Mouse (Mus musculus): ENCODE data around the gene Smpdl3b. TPM values are rescaled to one million over a fixed set of nuclear protein-coding genes. Genes with fewer than 3 reads are reported as not detected.
"Not testable (repeated sequence)": the region's sequence is repeated elsewhere in the genome, so short reads cannot be mapped to it uniquely, and the experiment has no call there.

Gene Smpdl3b
- polyA plus RNA-seq, 1 experiment, result 2.0 TPM

GRCm38 (mm10) chr4:132795171-132795570, 38.1 kb upstream of the Smpdl3b start:
- 60% methylated on average over 7 of the region's 7 CpGs for WGBS
- H3K4me3 ChIP-seq (ENCODE audit: insufficient read depth, low read depth, low read length), result no peak overlapping the region
- no peaks in the 10 kb centered on the region for H3K36me3 ChIP-seq (ENCODE audit: control insufficient read depth, insufficient read depth, low read length)
- DNase-seq, result no peak
- no peak for TF ChIP-seq CTCF (conservative IDR thresholded peaks at IDR 0.05; ENCODE audit: insufficient read depth, insufficient read length, low read depth, low read length)
- no peak for TF ChIP-seq POLR2A (IDR thresholded peaks at IDR 0.05; ENCODE audit: low read depth, low read length)
- H3K4me1 ChIP-seq (ENCODE audit: control insufficient read depth, insufficient read depth, low read length), result no peaks in the 10 kb centered on the region
- H3K27ac ChIP-seq (ENCODE audit: insufficient read depth, low read depth, low read length), result no peak overlapping the region
- H3K27me3 ChIP-seq (replicated peaks; ENCODE audit: control insufficient read depth, insufficient read depth, low read length), result no peaks in the 10 kb centered on the region; the same call in 1 of the 2 replicates

- 75% methylated on average over 8 of the region's 8 CpGs for WGBS
- H3K27me3 ChIP-seq (replicated peaks; ENCODE audit: control insufficient read depth, insufficient read depth, low read length), result no peaks in the 10 kb centered on the region; the same call in 1 of the 2 replicates
- H3K4me3 ChIP-seq (ENCODE audit: insufficient read depth, low read depth, low read length), result no peak overlapping the region
- DNase-seq, result no peak
- H3K4me1 ChIP-seq (ENCODE audit: control insufficient read depth, insufficient read depth, low read length), result no peaks in the 10 kb centered on the region
- TF ChIP-seq POLR2A (IDR thresholded peaks at IDR 0.05; ENCODE audit: low read depth, low read length) (no peak), CTCF (conservative IDR thresholded peaks at IDR 0.05; ENCODE audit: insufficient read depth, insufficient read length, low read depth, low read length) (no peak)
- H3K36me3 ChIP-seq (ENCODE audit: control insufficient read depth, insufficient read depth, low read length), result no peaks in the 10 kb centered on the region
- no peak overlapping the region for H3K27ac ChIP-seq (ENCODE audit: insufficient read depth, low read depth, low read length)
Observed at GRCm38 (mm10) chr4:132794760-132795159, 37.7 kb upstream of the Smpdl3b start.

- TF ChIP-seq POLR2A (IDR thresholded peaks at IDR 0.05; ENCODE audit: low read depth, low read length) (no peak), CTCF (conservative IDR thresholded peaks at IDR 0.05; ENCODE audit: insufficient read depth, insufficient read length, low read depth, low read length) (no peak)
- H3K36me3 ChIP-seq (ENCODE audit: control insufficient read depth, insufficient read depth, low read length), result no peaks in the 10 kb centered on the region
- WGBS, result 14% methylated on average over 9 of the region's 9 CpGs
- no peak overlapping the region for H3K27ac ChIP-seq (ENCODE audit: insufficient read depth, low read depth, low read length)
- DNase-seq, result peak; percentile 29
- H3K4me3 ChIP-seq (ENCODE audit: insufficient read depth, low read depth, low read length), result no peak overlapping the region
- H3K4me1 ChIP-seq (ENCODE audit: control insufficient read depth, insufficient read depth, low read length), result no peaks in the 10 kb centered on the region
- H3K27me3 ChIP-seq (replicated peaks; ENCODE audit: control insufficient read depth, insufficient read depth, low read length), result no peaks in the 10 kb centered on the region; the same call in 1 of the 2 replicates
Observed at GRCm38 (mm10) chr4:132794028-132794427, 37.0 kb upstream of the Smpdl3b start.

GRCm38 (mm10) chr4:132793322-132794004, 36.4 kb upstream of the Smpdl3b start:
- not testable (repeated sequence) for H3K36me3 ChIP-seq (ENCODE audit: control insufficient read depth, insufficient read depth, low read length); H3K4me3 ChIP-seq (ENCODE audit: insufficient read depth, low read depth, low read length); H3K27me3 ChIP-seq (replicated peaks; ENCODE audit: control insufficient read depth, insufficient read depth, low read length); H3K4me1 ChIP-seq (ENCODE audit: control insufficient read depth, insufficient read depth, low read length); H3K27ac ChIP-seq (ENCODE audit: insufficient read depth, low read depth, low read length); DNase-seq
- 75% methylated on average over 9 of the region's 9 CpGs for WGBS

GRCm38 (mm10) chr4:132789731-132790130, 32.7 kb upstream of the Smpdl3b start:
- no peaks in the 10 kb centered on the region for H3K36me3 ChIP-seq (ENCODE audit: control insufficient read depth, insufficient read depth, low read length)
- no peak for DNase-seq
- H3K27ac ChIP-seq (ENCODE audit: insufficient read depth, low read depth, low read length), result no peak overlapping the region
- H3K4me1 ChIP-seq (ENCODE audit: control insufficient read depth, insufficient read depth, low read length), result no peaks in the 10 kb centered on the region
- H3K4me3 ChIP-seq (ENCODE audit: insufficient read depth, low read depth, low read length), result no peak overlapping the region
- H3K27me3 ChIP-seq (replicated peaks; ENCODE audit: control insufficient read depth, insufficient read depth, low read length), result no peaks in the 10 kb centered on the region
- WGBS, result 87% methylated on average over 8 of the region's 8 CpGs
- TF ChIP-seq POLR2A (IDR thresholded peaks at IDR 0.05; ENCODE audit: low read depth, low read length), result no peak
- TF ChIP-seq CTCF (conservative IDR thresholded peaks at IDR 0.05; ENCODE audit: insufficient read depth, insufficient read length, low read depth, low read length), result no peak

GRCm38 (mm10) chr4:132785228-132785627, 28.2 kb upstream of the Smpdl3b start:
- H3K27ac ChIP-seq (ENCODE audit: insufficient read depth, low read depth, low read length), result no peak overlapping the region
- WGBS, result 64% methylated on average over 13 of the region's 13 CpGs
- DNase-seq, result no peak
- no peaks in the 10 kb centered on the region for H3K27me3 ChIP-seq (replicated peaks; ENCODE audit: control insufficient read depth, insufficient read depth, low read length)
- no peak overlapping the region for H3K4me3 ChIP-seq (ENCODE audit: insufficient read depth, low read depth, low read length)
- no peaks in the 10 kb centered on the region for H3K36me3 ChIP-seq (ENCODE audit: control insufficient read depth, insufficient read depth, low read length)
- H3K4me1 ChIP-seq (ENCODE audit: control insufficient read depth, insufficient read depth, low read length), result no peaks in the 10 kb centered on the region
- TF ChIP-seq CTCF (conservative IDR thresholded peaks at IDR 0.05; ENCODE audit: insufficient read depth, insufficient read length, low read depth, low read length), result no peak
- no peak for TF ChIP-seq POLR2A (IDR thresholded peaks at IDR 0.05; ENCODE audit: low read depth, low read length)

- 88% methylated on average over 2 of the region's 2 CpGs for WGBS
Observed at GRCm38 (mm10) chr4:132783732-132784131, 26.7 kb upstream of the Smpdl3b start.

More at GRCm38 (mm10) chr4:132783732-132784131, 26.7 kb upstream of the Smpdl3b start:
- Histone ChIP-seq H3K27me3 (replicated peaks; ENCODE audit: control insufficient read depth, insufficient read depth, low read length) (no peaks in the 10 kb centered on the region), H3K36me3 (ENCODE audit: control insufficient read depth, insufficient read depth, low read length) (no peaks in the 10 kb centered on the region), H3K27ac (ENCODE audit: insufficient read depth, low read depth, low read length) (no peak overlapping the region), H3K4me1 (ENCODE audit: control insufficient read depth, insufficient read depth, low read length) (no peaks in the 10 kb centered on the region), H3K4me3 (ENCODE audit: insufficient read depth, low read depth, low read length) (no peak overlapping the region)
- DNase-seq, result no peak
- TF ChIP-seq POLR2A (IDR thresholded peaks at IDR 0.05; ENCODE audit: low read depth, low read length) (no peak), CTCF (conservative IDR thresholded peaks at IDR 0.05; ENCODE audit: insufficient read depth, insufficient read length, low read depth, low read length) (no peak)
